Mouse (Mus musculus) mature B cell (primary cell): ENCODE measurements at regions not wholly inside any gene's neighbourhood (a gene's known extent, or its start where the extent isn't known, plus 50 kb on each side); places are given as distances from the start of the nearest gene placed in this dataset.

ENCODE experiments used
- in situ Hi-C: fragments of 300-500 bp; cut with MboI; formaldehyde crosslinking; loops from 2 replicates; pipeline ENCODE4 v1.14.3; 2019

DNA sequence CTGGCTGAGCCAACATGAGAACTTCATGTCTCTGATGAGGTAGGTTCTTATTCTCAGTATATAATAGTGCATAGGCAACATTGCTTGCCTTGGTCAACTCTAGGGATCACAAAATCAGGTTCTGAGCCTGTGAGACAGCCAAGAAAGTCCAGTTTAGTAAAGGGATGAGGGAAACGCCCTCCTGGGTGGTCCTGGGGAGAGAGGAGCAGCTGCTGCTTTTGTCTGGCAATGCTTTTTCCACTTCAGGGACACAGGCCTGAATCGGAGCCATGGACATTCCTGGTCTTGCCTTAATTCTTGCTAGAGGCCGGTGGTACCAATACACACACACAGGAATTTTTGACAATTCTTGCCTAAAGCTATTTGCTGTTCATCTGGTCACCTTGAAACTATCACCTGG lies 169.8 kb downstream of the Plpp3 start:
- in situ Hi-C loops, result no loop called here

DNA sequence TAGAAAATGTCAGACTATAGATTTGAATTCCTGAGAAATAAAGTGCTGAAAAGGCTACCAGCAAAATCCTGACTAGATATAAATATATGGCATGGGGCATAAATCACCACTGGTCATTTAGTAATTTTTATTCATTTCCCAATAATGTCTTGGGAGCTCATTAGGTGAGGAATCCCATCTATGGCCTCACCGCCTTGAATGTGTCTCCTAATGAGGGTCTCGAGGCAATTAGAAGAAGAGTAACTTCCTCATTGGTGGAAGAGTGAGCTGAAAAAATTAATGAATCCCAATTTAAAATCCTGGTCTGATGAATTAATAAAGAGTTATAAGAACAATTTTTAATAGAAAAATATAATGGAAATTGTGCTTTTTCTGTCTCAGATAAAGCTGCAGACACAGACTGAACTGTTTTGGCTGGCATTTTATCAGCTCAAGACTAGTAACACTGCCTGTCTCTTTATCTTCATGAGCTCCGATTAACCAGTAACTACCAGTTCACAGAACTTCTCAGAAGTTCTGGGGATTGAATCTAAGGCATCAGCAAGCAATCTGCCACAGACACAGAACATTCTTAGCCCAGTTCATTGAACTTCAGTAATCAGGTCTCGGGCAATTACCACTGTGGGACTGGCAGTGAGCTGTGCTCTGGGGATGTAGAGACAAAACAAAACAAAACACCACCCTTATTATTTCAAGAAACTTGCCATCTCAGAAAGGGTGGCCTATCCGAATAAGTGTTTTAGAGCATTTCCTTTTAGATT lies 170.7 kb downstream of the Plpp3 start:
- in situ Hi-C loops, result no loop called here

DNA sequence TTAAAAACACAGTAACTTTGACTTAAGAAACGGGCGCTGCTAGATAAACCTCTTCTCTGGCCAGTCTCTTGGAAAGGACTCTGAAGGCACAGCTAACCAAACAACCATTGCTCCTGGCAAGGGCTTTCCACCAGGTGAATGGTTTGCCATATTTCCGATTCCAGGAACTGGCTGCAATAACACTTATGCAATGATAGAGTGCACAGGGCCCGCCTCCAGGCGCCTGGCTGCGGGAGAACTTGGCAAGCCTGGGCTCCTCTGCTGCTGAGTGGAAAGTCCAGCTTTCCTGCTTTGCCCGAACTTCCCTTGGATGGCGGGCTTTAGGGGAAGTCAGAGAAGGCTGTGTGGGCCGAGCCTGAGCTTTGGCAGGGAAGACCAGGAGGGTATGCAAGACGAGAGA lies 171.6 kb downstream of the Plpp3 start:
- in situ Hi-C loops, result no loop called here

DNA sequence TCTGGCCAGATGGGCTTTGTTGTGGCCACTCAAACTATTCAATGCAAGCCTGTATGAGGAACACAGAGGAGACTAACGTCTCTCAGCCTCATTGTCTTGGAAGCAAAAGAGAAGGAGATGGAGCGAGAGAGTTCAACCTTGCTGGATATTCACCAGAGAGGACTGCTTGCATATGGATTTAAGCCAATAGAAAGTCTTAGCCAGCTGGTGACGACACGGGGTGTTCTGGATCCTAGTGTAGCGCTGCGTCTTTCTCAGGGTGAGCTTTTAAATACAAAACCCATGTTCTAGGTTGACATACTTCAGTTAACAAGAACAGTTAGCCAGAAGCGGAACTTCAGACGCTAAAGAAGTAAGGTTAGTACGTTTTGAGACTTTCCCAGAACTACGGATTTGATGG lies 174.9 kb downstream of the Plpp3 start:
- in situ Hi-C loops, result no loop called here

DNA sequence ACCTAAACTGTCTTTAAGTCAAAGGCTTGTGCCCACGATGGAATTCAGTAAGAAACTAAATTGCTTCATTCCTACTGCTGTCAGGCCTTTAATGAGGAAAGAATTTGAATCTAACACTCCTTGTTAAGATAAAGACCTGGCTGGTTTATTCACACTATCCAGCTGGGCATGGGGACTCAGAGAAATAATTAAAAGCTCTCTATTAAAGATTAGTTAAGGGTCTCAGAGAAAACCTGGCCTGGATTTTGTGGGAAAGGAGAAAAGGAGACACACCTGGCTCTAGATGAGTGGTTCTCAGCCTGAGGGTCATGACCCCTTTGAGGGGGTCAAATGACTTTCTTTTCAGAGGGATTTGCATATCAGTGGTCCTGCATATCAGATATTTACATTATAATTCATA lies 178.7 kb downstream of the Plpp3 start:
- in situ Hi-C loops, result no loop called here

DNA sequence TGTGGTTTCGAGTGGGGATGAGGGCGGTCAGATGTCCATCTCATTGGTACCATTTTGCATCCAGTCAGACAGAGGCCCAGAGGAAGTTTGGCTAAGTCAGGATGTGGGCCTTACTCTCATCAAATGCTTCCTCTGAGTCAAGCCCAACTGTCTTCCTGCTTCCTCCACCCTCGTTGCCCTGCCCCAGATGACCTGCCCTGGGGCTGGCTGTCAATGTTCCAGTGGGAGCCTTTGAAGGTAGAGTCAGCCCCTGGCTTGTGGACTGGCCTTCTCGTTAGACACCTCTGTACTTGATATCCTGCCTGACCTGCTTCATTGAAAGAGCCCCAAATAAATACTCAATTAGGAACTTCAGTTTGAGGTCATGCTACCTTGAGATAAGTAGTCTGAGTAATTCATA lies 179.4 kb downstream of the Plpp3 start:
- in situ Hi-C loops, result no loop called here

DNA sequence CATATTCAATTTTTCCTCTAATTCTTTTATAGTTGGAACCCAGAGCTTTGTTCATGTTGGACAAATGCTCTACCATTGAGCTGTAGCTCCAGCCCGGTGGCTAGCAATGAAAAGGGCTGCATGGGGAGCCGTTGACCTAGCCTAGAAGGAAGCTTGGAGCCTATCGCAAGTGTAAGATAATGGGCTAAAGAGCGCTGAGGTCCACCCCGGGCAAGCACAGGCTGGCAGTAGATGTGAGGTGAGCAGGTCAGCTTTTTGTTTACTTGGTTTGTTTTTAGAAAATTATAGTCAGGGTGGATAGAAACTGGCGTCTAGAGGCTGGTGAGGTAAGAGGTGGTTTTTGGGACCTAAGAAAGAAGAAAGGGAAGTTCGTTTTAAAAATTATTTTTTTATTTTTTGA lies 181.0 kb downstream of the Plpp3 start:
- in situ Hi-C loops, result no loop called here

DNA sequence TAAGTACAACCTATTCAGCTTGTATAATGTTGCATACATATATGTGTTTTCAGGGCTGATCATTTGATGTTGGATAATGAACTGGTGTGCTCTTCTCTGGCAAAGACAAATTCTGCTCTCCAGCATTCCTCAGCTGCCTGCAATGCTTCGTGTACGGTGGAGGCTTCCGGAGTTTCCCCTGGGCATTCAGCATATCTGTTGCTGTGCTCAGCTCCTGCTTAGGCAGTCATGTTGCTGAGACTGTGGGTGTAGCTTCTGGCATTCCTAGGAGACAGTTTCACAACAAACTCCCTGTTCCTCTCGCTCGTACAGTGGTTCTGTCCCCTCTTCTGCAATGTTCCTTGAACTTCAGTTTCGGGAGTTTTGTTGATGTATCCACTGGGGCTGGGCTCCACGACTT lies 181.7 kb downstream of the Plpp3 start:
- in situ Hi-C loops, result no loop called here

DNA sequence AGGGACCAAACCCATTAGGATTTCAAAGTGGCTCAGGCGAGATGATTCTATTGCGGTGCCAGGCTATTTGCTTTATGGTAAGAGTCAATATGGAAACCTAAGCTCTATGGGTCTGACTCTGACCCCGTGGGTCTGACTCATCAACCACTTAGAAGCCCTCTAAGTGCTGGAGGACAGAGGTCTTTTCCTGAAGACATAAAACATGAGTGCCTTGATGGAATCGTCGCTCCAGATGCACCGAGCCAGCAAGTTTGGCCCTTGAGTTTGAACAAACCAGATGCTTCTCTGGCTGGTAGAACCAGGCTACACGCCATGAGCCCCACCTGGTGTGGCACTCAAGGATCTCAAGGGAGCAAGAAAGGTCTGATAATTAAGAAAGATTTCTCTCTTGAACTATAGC lies 184.1 kb downstream of the Plpp3 start:
- in situ Hi-C loops, result no loop called here

DNA sequence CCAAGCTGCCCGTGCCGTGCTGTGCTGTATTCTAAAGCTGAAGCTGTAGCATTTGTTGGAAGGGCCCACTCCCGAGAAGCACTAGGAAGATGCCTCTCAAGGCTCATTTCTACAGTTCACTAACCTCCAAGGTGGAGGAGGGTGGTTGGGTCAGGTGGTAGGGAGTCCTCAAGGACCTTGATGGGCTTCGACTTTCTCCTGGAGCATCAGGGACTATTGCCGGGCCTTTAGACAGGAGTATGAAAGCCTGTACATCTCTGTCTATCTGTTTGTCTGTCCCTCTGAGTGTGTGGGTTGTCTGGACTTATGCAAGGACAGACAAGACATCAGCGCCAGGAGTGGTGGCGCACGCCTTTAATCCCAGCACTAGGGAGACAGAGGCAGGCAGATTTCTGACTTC lies 189.7 kb downstream of the Plpp3 start:
- in situ Hi-C loops, result no loop called here

DNA sequence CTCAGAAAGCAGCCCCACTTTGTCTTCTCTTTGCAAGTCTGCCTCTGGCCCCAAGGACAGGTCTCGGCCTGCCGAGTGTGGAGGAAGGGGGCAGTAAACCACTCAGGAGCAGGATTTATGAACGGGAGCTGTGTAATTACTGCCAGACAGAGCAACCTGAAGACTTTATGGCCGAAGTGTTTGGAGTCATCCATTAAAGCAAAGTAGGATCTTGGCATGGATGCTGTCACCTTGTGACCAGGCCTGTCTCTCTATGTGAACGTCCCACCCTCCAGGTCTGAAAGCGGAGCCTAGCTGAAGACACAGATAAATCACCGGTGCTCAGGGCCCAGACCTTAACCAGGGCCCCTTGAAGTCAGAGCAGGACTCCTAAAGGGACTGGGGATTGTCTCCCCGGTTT lies 190.8 kb downstream of the Plpp3 start:
- in situ Hi-C loops, result no loop called here

DNA sequence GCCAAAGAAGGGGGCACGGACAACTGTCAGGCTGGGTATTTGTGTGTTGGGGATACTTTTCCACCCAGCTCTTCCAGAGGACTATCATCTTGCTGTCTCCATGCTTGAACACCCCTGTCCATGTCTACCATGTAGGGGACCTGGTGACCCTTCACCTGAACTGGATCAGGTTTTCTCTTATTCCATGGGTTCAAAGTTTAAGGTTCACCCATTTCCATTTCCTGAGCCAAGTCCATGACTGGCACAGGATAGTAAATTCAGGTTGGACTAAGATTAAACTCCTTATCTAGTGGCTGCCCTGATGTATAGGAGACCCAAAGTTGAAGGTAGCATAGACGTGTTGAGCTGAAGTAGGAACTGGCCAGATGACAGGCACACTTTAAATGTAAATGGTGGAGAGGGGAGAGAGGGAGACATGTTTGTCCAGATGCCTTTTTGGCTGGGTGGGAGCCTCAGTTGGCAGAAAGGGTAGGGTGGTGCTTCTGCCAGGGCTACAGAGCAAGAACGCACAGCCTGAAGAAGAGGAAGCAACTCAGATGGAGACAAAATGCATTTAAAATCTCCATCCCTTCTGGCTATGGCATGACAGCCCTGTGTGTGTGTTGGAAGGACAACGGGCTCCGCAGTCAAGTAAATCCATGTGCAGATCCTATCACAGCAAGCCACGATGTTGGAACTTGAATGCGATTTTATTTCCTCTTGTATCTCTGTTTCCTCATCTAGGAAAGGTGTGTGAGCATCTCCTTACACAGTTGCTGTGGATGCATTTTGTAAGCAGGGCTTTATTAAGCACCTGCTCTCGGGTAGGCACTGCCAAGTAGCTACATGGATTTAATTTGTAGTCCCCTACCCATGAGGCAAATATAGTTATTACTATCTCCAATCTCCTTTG lies 192.4 kb downstream of the Plpp3 start:
- in situ Hi-C loops, result no loop called here

DNA sequence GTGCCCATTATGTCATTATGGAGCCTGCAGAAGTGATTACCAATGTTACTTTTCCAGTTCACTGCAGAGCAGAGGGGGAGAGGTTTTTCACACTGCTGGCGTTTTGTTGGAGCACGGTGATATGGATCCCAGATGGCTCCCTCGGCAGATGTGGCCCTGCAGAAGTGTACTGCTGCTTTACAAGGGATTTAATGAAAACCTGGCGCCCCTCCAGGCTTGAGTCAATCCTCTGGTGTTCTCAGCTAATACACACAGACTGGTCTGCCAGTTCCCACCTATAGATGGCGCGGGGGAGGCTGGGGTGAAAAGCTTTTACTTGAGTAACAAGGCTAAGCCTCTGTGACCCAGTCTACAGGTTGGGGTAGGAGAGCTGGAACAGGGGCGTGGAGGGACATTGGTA lies 195.2 kb downstream of the Plpp3 start:
- in situ Hi-C loops, result no loop called here

DNA sequence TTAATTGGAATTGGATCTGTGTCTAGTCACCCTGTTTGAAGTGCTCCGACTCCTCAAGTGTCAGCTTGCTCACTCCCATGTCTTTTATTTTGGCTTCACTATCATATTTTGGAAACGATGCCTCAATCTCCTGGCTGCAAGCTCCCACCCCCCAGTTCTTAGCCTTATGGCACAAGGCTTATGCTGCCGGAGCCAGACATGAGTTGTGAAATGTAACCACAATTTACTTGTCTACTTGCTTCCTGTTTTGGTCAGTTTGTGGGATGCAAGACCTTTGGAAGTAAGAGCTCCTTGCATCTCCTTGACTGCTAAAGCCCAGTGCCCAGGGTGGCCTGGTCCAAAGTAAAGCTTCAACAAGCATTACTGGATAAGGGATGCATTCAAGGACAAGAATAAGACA lies 195.8 kb downstream of the Plpp3 start:
- in situ Hi-C loops, result no loop called here

DNA sequence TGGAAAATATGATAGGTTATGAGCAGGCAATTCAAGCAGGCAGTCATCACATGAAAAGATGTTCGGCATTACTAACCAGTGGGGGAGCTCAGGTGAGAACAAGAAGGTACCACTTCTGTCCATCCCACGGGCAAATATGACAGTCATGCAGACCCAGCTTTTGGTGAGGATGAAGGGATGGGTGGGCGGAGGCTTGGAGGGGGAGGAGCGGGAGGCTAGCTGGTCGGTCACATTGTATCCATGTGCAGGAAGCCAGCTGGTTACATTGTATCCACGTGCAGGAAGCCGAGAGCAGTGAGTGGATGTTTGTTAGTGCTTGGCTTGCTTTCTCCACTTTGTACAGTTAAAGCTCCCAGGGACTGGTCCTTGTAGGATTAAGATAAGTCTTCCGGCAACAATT lies 196.9 kb downstream of the Plpp3 start:
- in situ Hi-C loops, result no loop called here

DNA sequence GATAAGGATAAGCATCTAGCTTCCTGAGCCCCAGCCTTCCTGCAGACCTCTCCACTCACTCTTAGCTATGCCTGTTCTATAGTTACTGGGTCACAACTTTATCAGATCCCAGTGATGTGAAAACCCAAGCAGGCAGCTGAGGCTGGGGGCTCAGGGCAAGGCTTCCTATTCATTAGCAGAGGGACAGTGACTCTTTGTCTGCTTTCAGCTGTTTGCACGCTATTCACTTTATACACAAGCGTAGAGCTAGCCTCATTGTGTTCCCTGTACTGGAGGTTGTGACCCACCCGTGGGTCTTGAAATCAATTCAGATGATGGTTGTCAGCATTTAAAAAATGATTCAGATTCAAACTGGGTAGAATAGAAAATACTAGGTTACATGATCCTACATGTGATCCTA lies 199.5 kb downstream of the Plpp3 start:
- in situ Hi-C loops, result no loop called here

DNA sequence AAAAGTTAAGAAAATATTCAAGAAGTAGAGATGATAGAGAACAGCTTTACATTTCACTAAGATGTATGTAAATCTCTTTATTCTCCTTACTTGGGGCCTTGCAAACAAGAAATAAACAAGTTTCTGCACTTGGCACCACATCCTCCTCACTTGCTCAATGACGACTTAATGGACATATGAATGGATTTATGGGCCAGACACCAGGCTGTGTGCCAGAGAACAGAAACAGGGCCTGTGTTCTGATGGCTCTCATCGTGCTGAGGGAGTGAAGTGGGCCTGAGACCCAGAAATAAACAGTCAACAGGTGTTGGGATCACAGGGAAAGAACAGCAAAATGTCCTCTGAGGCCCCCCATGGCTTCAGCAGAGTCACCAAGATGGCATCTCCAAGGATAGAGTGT lies 201.6 kb downstream of the Plpp3 start:
- in situ Hi-C loops, result no loop called here

DNA sequence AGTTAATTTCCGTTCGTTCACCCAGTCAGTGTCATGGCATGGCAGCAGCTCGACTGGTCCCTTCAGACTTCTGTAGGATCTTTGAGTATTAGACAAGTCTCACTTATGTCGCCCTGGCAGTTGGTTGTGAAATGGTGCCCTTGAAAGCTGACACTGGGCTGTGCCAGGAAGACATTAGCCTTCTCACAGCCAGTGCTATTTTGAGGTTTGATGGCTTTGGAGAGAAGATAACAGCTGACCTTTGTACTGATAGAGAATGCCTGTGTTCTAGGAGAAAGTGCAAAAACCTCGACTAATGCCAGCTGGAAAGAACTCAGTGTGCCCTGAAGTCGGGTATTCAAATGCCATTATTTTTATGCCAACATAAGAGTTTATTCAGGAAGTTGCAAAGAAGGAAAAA lies 207.3 kb downstream of the Plpp3 start:
- in situ Hi-C loops, result no loop called here

DNA sequence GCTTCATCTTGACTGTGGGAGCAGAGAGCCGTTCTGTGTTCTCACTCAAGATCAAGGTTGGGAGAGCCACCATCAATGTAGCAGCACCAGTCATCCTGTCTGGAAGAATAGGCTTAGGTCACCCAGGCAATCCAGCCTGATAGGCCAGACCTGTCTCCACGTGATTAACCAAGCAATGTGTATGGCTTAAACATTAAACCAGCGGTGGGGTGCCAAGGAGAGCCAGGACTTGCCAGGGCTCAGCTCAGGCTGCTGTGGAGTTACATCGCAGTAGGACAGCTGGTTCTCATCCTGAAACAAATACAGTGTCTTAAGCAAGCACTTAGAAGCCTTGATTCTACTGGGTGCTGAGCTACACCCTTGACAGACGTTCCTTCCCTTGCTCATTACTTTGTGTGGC lies 207.9 kb downstream of the Plpp3 start:
- in situ Hi-C loops, result no loop called here

DNA sequence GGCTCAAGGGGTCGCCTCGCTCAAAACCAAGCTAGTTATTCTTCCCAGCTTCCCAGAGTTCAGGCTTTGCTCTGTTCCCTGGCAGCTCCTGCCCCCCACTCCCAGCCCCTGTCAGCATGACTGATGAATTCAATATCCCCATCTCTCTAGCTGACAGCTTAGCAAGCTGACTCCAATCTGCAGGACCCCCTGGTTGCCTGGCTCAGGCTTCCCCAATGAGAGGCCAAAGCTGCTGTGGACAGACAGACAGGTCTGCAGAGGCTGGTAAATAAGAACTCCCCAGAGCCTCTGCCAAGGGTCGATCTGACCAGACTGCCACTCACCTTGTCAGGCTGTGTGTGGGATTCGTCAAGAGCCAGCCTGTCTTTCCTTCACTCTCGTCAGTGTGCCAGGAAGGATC lies 219.4 kb downstream of the Plpp3 start:
- in situ Hi-C loops, result no loop called here

DNA sequence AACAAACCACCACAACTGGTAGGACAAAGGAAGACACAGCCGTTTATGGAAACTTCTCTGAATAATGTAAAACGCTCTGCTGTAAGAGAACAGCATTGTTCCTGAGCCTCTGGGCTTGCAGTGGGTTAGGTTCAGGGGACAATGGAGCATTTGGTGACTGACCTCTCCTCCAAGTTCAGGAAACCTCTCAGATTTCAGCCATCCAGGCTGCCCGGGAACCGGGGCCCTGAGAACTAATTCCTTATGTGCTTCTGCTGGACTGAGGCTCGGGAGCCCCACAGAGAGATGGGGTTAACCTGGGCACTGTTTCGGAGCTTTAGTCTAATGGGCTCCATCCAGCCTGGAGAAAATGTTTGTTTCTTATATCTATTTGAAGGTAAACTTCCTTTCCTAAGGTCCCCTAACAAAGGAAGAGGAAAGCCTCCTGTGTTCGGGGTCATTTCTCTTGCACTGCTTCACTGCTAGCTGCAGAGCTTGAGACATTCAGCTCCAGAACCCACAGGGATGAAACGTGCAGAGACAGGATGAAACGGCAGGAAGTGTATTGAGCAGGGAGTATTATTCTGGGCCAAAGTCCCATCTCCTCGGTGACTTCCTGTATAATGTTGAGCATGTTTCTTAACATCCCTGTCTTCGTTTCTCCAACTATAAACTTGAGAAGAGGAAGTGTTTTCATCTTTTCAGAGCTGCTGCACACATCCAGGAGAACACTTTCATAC lies 220.5 kb downstream of the Plpp3 start:
- in situ Hi-C loops, result no loop called here

DNA sequence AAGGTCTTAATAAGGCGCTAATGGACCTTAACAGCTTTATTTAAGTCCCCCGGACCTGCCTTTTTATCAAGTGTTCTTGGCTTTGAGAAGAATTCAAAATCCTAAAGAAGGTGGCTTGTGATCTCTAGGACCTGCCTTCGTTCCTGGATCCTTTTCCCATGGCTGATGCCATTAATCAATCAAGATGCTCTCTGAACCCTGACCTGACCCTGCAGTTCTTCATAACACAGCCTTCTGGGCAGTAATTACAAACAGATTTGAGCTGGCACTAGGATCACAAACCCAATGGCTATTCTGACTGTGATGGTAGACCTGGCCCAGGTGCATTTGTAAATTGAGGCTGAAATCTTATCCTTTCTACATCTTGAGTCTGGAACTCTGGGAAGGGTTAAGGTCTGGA lies 227.7 kb downstream of the Plpp3 start:
- in situ Hi-C loops, result no loop called here

DNA sequence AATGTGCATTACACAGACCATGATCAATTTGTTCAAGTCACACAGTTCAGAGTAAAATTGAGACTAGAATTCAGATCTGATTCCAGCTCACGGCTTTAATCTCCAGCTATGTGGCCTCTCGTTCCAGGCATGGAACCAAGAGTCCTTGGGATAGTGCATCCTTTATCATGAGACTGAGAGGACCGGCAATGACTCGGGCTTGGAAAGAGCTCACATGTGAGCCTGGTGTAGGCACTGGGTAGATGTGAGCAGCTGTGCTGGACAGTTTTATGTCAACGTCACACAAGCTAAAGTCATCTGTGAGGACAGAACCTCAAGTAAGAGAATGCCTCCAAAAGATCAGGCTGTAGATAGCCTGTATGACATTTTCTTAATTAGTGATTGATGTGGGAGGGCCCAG lies 228.3 kb downstream of the Plpp3 start:
- in situ Hi-C loops, result no loop called here
